Mouse (Mus musculus) thymus, postnatal 14 days (tissue): ENCODE measurements at regions not wholly inside any gene's neighbourhood (a gene's known extent, or its start where the extent isn't known, plus 50 kb on each side); places are given as distances from the start of the nearest gene placed in this dataset.
A peak's percentile ranks its signal among the peaks of the same experiment; 100 is the strongest.

ENCODE experiments used
- DNase-seq: peaks from one replicate; pipeline ENCODE4 v3.0.0; 2021

DNA sequence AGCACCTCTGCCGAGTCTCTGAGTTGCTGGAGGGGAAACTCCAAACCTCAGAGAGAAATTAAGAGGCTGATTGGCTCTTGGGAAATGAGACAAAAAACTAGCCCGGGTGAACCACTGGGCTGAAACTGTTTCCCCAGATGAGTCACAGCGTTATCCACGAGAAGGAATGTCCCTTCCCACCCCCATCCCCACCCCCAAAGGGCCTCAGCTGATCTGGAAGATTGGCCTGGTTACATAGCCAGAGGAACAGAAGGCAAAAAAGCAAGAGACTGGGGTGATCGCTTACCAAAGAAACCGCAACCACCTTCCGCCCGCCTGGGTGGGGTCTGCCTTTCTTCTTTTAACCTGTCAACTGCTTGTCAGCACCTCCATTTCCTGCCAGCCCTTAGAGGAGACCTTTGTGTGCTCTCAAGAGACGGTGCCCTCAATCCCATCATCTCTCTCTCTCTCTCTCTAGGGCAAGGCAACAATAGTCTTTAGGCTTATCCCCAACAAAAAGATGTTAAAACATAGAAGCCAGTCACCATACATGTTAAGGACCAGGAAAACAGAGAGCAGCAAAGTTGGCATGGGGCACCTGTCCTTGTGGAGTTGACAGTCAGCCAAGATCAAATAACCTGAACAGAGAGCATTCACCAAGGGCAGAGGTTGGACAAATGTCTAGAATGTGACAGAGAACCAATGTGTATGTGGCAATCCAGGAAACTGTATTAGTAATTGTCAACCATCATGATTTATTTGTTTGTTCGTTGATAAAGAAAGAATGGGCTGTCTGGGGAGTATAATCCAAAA lies 244.4 kb downstream of the Rplp1 start:
- DNase-seq: peak; percentile 88

DNA sequence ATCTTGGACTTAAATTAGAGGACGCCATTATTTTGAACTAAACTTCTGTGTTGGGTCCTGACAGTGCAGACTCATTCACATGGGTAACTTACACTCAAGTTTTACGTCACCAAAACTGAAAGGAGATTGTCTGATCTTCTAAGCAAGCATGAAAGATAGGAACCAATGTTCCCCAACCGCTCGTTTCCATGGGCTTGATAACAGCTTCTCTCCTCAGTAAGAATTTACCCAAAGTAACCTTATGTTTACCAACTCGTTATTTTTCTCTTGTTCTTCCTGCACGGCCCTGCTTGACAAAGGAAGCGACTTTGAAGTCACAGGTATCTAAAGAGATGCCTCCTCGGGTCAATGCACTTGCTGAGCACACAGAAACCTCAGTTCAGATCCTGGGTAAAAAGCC lies 245.6 kb downstream of the Rplp1 start:
- DNase-seq: no peak

DNA sequence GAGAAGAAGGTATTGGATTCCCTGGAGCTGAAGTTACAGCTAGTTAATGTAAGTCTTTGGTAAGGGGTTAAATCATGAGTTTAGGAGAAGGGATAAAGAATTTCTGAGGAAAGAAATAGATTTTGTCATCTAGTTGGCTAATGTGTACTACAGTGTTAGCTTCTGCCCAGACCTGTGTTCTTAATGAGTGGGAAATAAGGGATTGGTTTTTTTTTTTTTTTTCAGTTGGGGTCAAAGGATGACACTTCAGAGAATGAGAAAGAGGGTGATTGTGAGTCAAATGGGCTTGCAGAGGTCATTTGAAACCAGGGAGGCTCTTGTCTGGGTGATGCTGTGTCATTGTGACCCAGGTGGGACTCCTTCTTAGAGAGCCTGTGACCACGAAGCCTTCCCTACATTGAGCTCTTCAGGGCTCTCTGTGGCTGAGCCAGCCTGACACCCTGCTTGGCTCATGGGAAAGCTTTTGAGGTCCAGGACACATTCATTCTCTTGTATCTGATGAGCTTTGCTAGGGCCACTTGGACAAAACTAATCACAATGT lies 246.1 kb downstream of the Rplp1 start:
- DNase-seq: no peak

DNA sequence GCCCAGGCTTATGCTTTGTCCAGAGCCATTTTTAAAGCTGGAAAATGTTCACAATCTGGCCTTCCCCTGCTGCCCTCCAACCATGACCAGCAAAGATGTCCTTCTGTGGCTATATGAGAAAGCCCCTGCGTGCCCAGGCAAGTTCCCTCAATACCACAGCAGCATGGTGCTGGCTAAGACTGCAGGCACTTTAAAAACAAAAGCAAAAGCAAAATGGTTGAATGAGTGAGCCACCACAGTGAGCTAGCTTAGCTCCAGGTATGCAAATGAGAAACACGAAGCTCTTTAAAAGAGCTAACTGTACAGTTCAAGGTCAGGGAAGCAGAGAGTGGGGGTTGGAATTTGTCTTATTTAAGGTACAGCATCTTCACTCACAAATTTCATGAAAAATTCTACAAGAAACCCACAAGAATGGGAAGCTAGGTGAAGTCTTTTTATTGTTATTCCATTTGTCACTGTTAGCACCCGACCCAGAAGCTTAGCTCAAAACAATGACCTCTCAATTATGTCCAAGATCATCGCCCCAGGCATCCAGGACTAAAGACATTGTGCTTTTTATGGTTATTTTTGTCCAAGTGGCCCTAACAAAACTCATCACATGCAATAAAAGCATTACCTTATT lies 246.8 kb downstream of the Rplp1 start:
- DNase-seq: no peak

DNA sequence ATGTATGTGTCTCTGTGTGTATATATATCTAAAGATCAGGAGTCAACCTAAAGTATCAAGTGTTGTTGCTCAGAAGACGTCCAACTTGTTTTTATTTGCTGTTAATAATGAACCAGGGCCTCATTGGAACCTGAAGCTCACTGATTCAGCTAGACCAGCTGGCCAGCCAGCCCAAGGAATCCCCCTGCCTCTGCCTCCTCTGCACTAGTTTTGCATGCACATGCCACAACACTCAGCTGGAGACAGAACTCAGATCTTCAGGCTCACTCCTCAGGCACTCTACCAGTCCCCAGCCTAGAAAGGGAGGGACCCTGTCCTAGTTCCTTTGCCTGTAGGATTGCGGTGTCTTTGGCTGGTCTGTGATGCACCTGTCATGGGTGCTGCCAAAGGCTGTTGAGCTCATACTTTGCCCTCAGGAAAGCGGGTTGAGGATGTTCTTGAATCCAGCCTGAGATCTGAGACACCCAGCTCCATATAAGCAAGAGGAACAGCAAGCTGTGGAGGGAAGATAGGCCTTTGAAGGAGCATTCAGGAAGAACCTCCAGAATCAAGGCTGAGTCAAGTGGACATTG lies 247.5 kb downstream of the Rplp1 start:
- DNase-seq: no peak

DNA sequence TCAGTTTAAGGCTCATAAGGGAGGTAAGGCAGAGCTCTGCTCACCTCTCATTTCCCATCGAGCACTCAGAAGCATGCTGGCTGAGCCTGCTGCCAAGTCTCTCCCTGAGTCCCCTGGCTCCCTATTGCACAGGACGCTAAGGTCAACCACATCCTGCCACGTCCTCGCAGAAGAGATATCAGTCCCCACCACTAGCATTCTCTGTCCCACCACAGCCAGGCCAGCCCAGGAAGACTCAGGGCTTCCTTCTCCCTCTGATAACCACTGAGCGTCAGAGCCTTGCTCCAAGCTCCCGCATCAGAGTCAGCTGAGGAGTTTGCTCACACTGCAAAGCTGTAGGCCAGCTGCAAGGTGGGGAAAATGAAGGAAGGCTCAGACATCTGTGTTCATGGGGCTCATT lies 248.2 kb downstream of the Rplp1 start:
- DNase-seq: peak; percentile 50

DNA sequence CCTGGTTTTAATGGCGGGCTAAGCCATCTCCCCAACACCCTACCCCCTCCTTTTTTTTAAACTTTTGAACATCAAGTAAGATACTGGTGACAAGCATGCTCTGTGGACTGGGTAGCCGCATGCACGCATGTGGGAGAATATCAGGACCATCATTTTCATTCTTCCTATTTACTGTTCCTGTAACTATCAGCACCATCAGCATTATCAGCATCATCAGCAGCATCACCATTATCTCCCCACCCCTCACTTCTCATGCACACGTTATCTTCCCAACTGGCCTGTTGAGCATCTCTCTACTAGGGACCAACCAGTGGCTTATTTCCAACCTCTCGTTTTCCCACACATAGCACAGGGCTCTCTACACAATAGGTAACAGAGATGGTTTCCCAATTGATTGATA lies 249.1 kb downstream of the Rplp1 start:
- no peak for DNase-seq

DNA sequence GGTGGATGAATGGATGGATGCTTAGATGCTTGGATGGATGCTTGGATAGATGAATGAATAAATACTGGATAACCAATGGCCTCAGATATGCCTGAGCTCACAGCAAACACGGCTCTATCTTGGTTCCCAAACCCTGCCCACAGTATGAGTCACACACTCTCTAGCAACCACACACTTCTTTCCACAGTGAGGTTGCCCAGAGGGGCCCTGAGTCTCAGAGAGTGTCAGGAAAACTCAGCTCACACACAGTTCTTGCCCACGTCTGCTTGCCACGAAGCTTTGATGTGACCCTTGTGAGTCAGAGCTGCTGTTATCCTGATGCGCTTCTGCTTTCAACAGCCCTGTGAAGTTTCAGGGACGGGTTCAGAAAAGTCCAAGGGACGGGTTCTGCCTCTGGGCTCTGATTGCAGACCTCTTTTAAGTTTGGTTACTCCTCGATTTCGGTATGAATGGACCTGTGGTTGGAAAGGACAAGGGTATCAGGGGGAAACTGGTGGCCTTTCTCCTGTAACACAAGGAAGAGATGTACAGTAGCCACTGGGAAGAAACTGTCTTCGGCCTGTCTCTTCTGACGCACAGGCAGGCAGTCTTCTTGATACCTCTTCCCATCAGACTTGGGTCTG lies 250.2 kb downstream of the Rplp1 start:
- DNase-seq: no peak

DNA sequence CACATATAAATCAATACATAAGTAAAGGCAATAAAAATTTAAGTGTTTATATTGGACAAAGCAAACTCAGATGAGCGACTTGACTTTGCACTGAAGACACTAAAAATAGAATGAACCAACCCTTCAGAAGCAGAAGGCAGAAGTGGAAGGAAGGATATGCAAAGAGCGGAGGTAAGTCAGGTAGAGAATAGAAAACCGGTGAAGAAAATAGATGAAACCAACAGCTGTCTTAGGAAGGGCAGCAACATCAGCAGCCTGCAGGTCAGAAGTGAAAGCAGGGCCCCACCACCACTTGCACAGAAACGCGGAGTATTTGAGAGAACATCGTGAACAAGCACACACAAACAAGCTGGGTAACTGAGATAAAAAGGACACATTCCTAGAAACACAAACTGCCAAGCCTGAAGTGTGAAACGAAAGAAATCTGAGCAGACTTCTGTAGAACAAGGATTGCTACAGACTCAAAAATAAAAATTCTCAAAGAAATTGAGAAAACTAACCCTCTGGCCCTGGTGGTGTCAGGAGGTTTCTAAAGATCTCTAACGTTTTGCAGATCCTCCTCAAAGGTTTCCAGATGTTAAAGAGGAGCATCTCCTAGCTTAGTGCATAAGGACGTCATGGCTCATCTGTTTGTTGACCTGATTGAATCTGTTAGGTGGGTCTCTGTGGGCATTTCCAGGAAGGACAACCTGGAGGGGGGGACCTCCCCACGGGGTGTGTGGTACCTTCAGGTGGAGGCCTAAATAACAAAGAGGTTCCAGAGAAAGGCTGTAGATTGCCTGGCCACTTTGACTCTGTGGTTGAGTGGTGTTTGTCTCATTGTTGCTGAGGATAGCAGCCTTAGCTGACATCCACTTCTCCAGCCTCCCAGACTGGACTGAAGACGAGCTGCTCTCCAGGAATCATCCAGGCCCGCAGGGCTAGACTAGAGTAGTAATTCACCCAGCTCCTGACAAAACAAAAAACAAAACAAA lies 252.0 kb downstream of the Rplp1 start:
- no peak for DNase-seq

DNA sequence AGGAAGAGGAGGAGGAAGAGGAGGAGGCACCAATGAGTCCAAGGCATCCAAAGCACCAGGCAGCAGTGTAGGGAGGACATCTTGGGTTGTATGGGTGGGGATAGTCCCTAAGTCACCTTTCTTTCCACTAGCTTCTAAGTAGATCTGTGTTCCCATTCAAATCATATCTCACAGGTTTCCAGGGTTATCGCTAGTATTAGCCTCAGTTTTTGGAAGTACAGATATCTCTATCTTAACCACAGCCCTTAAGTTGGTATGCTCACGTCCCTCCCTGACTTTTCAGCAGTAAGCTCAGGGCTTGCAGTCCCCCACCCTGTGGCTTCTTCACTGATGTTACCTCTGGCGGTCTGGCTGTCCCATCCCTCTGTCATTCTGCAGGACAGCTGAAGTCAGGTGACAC lies 254.2 kb downstream of the Rplp1 start:
- no peak for DNase-seq

DNA sequence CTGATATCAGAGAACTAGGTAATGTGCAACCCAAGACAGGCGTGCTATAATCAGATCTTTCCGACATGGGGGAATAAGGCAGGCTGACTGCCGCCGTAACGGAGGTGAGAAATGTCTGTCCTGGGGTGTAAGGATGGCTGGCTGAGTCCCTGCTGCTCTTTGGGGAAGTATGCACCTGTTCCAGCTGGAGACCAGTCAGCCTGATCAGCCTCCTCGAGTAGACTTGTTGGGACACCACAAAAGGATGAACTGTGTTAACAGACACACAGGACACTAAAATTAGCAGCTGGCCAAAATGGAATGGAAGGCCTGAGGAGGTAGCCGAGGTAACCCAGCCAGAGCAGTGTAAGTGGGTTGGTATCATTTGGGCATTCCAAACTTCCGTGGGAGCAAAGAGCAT lies 256.3 kb downstream of the Rplp1 start:
- no peak for DNase-seq

DNA sequence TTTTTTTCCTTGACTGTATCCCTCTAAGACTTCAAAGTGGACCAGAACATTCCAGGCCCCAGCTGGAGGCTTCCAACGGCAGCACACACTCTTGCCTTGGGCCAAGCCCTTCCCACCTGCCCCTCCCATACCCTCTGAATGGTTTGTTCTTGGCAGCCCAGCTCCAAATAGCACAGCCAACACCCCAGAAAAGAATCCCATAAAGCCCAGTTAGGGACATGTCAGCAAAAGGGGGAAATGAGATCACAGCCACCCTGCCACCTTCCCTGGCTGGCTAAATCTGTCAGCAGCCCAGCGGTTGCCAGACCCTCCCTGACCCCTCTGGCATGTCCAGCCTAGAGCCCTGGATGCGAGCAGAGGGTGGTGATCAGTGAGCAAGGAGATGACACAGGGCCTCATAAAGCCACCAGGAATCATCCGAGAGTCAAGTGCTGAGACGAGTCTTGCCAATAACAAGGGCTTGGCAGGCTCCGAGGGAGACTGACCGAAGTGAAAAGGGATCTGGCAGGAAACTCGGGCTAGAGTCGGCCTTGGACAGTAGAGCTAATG lies 258.8 kb downstream of the Rplp1 start:
- DNase-seq: no peak

DNA sequence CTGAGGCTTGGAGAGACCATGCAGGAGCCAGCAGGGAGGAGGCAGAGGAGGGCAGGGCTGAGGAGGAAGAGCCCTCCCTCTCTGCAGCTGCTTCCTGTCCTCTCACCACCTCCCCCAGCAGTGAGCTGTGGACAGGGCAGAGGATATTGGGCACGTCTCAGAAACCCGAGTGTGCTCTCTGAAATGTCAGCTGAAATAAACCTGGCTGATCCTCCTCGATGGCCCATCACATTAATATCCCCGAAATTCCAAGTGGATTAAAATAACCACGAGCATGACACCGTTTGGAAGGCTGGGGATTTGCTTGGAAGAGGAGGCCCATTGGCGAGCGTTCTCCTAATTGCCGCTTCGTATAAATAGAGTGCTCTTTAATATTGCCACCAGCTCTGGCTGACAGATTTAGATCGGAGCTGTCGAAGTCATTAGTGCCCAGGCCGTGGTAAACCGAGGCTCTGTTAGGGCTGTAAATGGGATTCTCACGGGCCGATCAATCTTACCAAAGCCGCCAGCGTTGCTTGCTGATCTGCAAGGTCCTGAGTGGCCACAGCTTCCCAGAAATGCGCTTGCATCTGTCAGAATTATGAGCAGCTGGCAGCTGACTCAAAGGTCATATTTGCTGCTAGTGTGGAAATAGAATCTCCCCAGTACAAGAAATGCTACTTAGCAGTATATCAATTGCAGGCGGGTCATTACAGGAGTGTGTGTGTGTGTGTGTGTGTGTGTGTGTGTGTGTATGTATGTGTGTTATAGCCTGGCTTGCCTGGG lies 268.5 kb downstream of the Rplp1 start:
- no peak for DNase-seq

DNA sequence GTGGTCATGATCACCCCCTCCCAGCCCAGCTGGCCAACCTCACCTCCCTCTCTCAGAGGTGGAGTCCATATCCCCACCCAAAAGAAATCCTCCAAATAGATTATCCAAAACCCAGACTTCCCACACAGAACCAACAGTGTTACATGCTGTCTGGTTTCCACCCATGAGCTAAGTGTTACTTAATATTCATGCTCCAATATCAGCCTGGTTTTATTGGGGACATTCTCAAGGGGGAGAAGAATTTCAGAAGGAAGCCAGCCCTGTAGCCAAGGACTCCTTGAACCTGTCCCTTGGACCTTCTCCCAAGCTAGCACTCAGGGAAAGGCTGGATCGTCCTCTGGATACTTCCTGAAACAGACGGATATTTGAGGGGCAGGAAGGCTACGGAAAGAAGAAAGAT lies 268.6 kb downstream of the Tle3 start:
- DNase-seq: no peak

DNA sequence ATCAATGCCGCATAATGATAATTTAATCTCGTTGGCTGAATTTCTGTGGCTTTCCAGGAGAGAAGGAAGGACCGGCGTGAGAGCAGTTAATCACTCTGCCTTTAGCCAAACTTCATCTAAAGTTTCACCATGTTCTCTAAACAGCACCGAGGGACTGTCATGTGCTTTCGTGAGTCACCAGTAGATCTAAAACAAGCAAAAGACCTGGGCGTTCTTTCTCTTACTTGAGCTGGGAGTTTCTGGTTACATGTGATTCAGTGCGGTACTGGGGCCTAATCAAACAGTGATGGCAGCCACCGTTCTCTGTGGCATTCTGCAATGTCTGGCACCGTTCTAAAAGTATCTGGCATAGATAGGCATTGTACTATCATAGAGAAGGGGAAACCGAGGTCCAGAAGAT lies 266.7 kb downstream of the Tle3 start:
- no peak for DNase-seq

DNA sequence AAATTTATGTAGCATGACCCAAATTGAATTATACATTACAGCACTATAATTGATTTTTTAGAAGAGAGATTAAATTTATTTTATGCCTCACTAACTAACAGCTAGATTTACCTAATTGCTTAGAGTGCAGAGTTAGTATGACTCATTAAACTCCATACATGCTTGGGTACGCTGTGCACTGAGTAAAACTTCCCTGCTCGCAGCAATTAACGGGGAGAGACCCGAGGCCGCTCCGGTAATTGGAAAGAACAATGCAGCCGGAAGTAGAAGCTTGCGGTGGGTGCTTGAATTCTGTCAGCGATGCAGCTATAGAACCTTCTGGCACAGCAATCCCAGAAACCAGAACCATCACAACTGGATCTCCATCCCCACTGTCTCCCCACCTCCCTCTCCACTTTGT lies 261.8 kb downstream of the Tle3 start:
- no peak for DNase-seq

DNA sequence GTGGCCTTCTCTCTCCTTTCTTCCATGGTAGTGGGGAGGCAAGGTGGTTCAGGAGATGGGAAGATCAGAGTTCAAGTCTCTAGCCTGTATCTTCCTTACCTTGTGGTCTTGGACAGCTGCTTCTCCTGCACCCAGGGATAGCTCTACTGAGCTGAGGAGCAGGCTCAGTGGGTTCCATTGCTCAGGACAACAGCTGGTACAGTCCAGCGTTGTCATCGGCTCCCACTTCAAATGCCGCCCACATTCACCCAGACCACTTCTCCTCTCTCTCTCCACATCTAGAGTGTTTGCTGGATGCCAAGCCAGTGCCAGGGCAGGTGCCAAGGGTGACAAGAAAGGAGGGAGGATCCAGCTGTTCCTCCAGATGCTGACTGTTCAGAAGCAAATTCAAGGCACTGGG lies 260.4 kb downstream of the Tle3 start:
- no peak for DNase-seq

DNA sequence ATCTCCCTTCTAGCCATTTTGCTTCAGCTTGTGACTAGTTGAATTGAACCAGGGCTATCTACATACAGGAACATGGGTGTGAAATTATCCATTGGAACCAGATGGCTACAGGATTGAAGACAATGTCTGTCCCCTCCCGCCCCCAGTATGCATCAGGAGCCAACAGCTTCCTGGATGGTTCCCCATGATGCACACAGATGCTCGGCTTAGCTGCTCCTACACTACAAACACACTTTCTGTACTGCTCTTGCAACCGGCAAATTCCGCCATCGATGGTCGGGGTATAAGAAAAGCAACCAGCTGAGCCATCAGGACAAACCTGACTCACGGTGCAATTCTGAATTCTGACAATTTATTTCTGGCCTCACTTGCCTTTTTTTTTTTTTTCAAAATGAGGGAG lies 258.9 kb downstream of the Tle3 start:
- no peak for DNase-seq

DNA sequence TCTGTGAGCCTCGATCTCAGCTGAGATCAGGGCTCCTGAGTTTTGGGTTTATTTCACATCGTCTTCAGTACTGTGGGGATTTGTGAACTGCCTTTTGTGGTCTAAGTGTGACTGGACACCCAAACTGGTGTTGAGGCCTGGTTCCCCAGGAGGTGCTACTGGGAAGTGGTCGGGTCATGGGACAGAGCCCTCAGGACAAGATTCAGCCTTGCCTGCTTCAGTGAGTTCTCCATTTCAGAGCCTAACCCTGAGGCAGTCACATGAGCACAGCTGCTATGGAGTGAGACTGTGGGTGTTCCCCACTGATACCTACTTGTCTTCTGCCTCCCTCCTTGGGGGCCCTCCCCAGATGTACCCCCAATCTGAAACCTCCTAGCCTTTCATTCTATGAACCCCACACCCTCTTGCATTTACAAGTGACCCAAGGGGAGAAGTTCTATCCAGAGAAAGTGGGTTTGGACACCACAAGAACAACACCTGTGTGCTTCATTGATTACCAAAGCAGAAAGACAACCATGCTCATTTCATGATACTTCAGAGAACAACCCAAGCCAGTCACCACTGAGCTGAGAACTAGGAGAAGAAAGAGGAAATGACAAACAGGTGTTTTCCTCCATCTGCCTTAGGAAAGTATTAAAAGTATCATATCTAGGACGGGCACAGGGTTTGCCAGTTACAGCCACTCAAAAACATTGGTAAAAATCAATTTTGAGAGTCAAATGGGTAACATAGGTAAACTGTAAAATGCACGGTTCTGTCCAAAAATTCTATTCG lies 255.8 kb downstream of the Tle3 start:
- no peak for DNase-seq

DNA sequence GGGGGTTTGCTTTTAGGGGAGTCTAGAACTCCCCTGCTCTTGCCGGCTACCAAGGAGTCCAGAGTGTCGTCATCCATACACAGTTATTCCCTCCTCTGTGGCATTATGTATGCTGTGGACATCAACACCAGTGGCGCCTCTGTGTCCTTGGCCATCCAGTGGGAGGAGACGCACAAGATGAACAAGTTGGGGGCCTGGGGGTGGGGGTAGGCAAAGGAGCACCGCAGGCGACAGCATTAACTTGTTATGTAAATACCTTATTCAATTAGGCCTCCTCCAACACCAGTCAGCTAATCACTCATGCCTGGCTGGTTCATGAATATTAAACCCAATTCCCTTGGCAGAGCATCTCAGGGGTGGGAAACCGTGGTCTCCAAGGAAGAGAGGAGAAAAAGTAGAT lies 250.8 kb downstream of the Tle3 start:
- DNase-seq: no peak

DNA sequence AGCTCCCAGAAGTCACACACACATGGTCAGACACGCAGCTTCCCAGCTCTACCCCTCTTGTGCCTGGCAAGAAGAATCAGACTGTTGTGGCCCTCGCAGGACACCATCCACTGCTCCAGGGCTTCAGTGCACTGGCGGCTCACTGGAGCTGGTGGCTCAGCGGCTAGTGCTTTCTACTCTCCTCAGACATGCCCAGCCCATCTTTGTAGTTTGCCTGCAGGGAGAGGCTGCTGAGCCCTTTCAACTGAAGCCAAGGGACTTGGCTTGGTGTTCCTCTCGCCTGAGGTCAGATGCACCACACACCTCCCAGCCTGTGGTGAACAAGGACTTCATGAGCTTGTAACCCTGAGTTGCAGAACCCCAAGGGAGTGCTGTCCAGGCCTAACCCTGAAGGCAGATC lies 249.8 kb downstream of the Tle3 start:
- no peak for DNase-seq
